Mouse (Mus musculus): ENCODE data around the gene Hadhb. TPM values are rescaled to one million over a fixed set of nuclear protein-coding genes. Genes with fewer than 3 reads are reported as not detected.

Hadhb gene
- 83.2 and 131 TPM in 2 replicates for polyA plus RNA-seq (2012; rRNA removed)

GRCm38 (mm10) chr5:30154474-30155394 is at the start of gene Hadhb, which contains the start of gene Hadha:
TSS of gene Hadhb (plus strand) at chr5:30155248.
TSS of gene Hadha (minus strand) at chr5:30155162.

GRCm38 (mm10) chr5:30105668-30106300 is 49.3 kb upstream of the Hadhb start, which contains the start of gene 3110082J24Rik:
TSS of gene 3110082J24Rik (minus strand) at chr5:30106086.

GRCm38 (mm10) chr5:30205493-30205892 is 50.4 kb downstream of the Hadhb start, which contains the start of gene Adgrf3:
TSS of gene Adgrf3 (minus strand) at chr5:30205722.

GRCm38 (mm10) chr5:30232271-30232971 is 77.4 kb downstream of the Hadhb start, which contains the start of gene Selenoi:
TSS of gene Selenoi (plus strand) at chr5:30232581.

Other genes with a start within 250 kb of the Hadhb start
- gene Il6, start 142.1 kb upstream of the Hadhb start, polyA plus RNA-seq (2012; rRNA removed) = 0.20 TPM in 1 of 2 replicates, not detected in the other
- gene Tyms, start 81.6 kb upstream of the Hadhb start, polyA plus RNA-seq (2012; rRNA removed) = 47.8 and 64.1 TPM in 2 replicates
- gene Garem2, start 50.1 kb upstream of the Hadhb start, polyA plus RNA-seq (2012; rRNA removed) = 1.0 and 1.5 TPM in 2 replicates
- gene 3110082J24Rik, start 49.2 kb upstream of the Hadhb start, polyA plus RNA-seq (2012; rRNA removed) = not detected in 2 replicates
- gene Hadha, start 86 bp upstream of the Hadhb start, polyA plus RNA-seq (2012; rRNA removed) = 72.5 and 79.0 TPM in 2 replicates
- 0.08 and 0.10 TPM in 2 replicates for gene Adgrf3, start 50.5 kb downstream of the Hadhb start, polyA plus RNA-seq (2012; rRNA removed)
- 28.6 and 29.5 TPM in 2 replicates for gene Selenoi, start 77.3 kb downstream of the Hadhb start, polyA plus RNA-seq (2012; rRNA removed)
- 0.79 and 1.8 TPM in 2 replicates for gene Drc1, start 126.1 kb downstream of the Hadhb start, polyA plus RNA-seq (2012; rRNA removed)